Mouse (Mus musculus): ENCODE measurements around the gene Dact3. TPM values are rescaled to one million over a fixed set of nuclear protein-coding genes. Genes with fewer than 3 reads are reported as not detected.

Dact3 gene
- polyA plus RNA-seq, 1 experiment, result 37.3 TPM

DNA sequence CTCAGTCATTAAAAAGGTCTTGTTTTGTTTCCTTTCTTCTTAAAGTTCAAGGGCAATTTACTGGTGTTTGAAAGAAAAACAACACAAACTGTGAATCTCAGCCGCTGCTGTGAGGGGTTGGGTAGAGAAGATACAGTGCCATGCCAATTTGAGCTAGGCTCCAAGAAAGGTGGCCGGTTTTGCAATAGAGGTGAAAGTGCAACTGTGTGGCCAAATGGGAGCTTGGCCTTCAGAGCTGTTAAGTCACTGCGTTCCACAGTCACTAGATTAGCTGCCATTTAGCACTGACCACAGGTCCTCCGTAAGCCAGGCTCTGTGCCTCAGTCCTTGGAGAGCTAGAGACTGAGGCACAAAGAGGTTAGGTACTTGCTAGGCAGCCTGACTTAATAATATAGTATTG lies 23.5 kb upstream of the Dact3 start:
- Histone ChIP-seq H3K4me1 (ENCODE audit: control insufficient read depth, insufficient read depth, low read length) (no peaks in the 10 kb centered on the region), H3K4me3 (ENCODE audit: insufficient read depth, low read length) (no peak overlapping the region), H3K27ac (ENCODE audit: insufficient read depth, low read length) (no peak overlapping the region)
- TF ChIP-seq POLR2A (IDR thresholded peaks at IDR 0.05; ENCODE audit: low read depth, low read length) (no peak), CTCF (IDR thresholded peaks at IDR 0.05; ENCODE audit: borderline replicate concordance, insufficient read depth, low read length) (no peak)

DNA sequence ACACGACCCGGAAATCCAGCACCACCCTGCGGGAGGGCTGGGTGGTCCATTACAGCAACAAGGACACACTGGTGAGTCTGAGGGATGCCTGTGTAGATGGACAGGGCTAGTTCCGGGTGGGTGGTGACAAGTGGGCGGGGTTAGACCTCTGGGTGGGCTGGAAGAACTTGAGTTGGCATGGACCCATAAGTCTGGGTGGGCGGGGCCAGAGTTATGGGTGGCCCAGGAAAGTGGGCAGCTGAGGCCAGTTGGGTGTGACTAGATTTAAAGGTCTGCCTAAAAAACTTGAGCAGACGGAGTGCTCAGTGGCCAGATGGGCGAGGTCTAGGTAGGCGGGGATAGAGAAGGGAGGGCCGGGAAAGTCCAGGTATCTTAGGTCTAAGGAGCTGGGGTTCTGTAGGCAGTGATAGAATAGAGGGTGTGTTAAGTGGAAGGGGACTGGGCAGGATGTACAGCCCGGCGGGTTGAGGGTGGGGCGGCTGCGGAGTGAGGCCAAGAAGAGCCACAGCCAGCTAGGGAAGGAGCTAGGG lies 21.8 kb upstream of the Dact3 start:
- no peak for TF ChIP-seq POLR2A (IDR thresholded peaks at IDR 0.05; ENCODE audit: low read depth, low read length)
- no peak for TF ChIP-seq CTCF (IDR thresholded peaks at IDR 0.05; ENCODE audit: borderline replicate concordance, insufficient read depth, low read length)
- H3K4me3 ChIP-seq (ENCODE audit: insufficient read depth, low read length), result no peak overlapping the region
- no peaks in the 10 kb centered on the region for H3K4me1 ChIP-seq (ENCODE audit: control insufficient read depth, insufficient read depth, low read length)
- no peak overlapping the region for H3K27ac ChIP-seq (ENCODE audit: insufficient read depth, low read length)

GRCm38 (mm10) chr7:16858336-16858735 lies 16.8 kb upstream of the Dact3 start:
- Histone ChIP-seq H3K27ac (ENCODE audit: insufficient read depth, low read length) (no peak overlapping the region), H3K4me3 (ENCODE audit: insufficient read depth, low read length) (no peak overlapping the region), H3K4me1 (ENCODE audit: control insufficient read depth, insufficient read depth, low read length) (no peaks in the 10 kb centered on the region)
- TF ChIP-seq POLR2A (IDR thresholded peaks at IDR 0.05; ENCODE audit: low read depth, low read length) (no peak), CTCF (IDR thresholded peaks at IDR 0.05; ENCODE audit: borderline replicate concordance, insufficient read depth, low read length) (peak; percentile 78)

DNA sequence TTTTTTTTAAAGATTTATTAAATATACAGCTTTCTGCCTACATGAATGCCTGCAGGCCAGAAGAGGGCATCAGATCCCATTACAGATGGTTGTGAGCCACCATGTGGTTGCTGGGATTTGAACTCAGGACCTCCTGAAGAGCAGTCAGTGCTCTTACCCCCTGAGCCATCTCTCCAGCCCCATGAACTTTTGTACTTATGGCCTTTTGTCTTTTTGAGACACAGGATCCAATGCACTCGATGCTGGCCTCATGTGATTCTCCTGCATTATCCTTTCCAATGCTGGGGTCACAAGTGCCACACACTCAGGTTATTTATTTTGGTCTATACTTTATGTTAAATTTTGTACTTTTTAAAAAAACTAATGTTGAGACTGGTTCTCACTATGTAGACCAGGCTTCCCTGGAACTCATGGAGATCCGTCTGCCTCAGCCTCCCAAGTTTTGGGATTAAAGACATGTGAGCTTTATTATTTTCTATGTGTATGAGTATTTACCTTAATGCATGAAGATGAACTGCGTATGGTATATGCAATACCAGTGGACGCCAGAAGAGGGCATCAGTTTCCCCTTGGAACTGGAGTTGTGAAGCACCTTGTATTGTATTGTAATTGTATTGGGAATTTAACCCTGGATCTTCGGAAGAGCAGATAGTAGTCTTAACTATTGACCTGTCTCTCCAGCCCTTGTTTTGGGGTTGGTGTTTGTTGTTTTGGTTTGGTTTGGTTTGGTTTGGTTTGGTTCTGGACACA lies 15.0 kb upstream of the Dact3 start:
- Histone ChIP-seq H3K27ac (ENCODE audit: insufficient read depth, low read length) (no peak overlapping the region), H3K4me3 (ENCODE audit: insufficient read depth, low read length) (no peak overlapping the region), H3K4me1 (ENCODE audit: control insufficient read depth, insufficient read depth, low read length) (no peaks in the 10 kb centered on the region)
- no peak for TF ChIP-seq CTCF (IDR thresholded peaks at IDR 0.05; ENCODE audit: borderline replicate concordance, insufficient read depth, low read length)
- TF ChIP-seq POLR2A (IDR thresholded peaks at IDR 0.05; ENCODE audit: low read depth, low read length), result no peak

DNA sequence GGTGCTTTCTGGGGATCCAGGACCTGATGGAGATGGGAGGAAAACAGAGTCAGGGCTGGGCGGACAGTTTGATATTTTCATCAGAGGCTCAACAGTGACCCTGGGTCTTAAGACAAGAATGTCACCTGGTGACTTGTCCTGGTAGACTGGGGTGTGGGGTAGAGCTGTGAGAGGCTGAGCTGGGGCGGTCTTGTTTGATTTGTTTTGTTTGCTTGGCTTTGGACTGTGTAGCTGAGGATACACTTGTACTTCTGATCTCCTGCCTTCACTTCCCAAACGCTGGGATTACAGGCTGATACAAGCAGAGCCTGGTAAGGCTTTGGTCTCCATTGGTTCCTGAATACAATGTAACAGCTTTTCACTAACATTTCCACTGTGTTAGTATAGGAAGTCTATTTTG lies 7.6 kb upstream of the Dact3 start:
- Histone ChIP-seq H3K4me3 (ENCODE audit: insufficient read depth, low read length) (no peak overlapping the region), H3K27ac (ENCODE audit: insufficient read depth, low read length) (no peak overlapping the region), H3K4me1 (ENCODE audit: control insufficient read depth, insufficient read depth, low read length) (no peaks in the 10 kb centered on the region)
- TF ChIP-seq CTCF (IDR thresholded peaks at IDR 0.05; ENCODE audit: borderline replicate concordance, insufficient read depth, low read length) (no peak), POLR2A (IDR thresholded peaks at IDR 0.05; ENCODE audit: low read depth, low read length) (no peak)

DNA sequence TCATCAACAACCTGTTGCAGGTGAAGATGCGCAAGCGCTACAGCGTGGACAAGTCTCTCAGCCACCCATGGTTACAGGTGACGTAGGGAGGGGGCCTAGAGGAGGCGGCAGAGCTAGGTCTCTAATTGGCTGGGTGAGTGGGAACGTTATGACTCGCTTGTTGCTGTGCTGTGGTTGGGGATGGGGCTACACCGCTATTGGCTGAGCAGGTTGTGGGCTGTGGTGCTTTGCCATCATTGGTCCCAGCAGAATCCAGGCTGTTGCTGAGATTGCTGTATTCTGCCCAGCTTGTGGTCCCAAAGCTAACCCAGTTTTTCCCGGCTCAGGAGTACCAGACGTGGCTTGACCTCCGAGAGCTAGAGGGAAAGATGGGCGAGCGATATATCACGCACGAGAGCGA lies 5.6 kb upstream of the Dact3 start:
- Histone ChIP-seq H3K4me1 (ENCODE audit: control insufficient read depth, insufficient read depth, low read length) (no peaks in the 10 kb centered on the region), H3K27ac (ENCODE audit: insufficient read depth, low read length) (no peak overlapping the region), H3K4me3 (ENCODE audit: insufficient read depth, low read length) (no peak overlapping the region)
- TF ChIP-seq CTCF (IDR thresholded peaks at IDR 0.05; ENCODE audit: borderline replicate concordance, insufficient read depth, low read length) (no peak), POLR2A (IDR thresholded peaks at IDR 0.05; ENCODE audit: low read depth, low read length) (no peak)

GRCm38 (mm10) chr7:16871600-16871999 lies 3.5 kb upstream of the Dact3 start:
- TF ChIP-seq POLR2A (IDR thresholded peaks at IDR 0.05; ENCODE audit: low read depth, low read length) (no peak), CTCF (IDR thresholded peaks at IDR 0.05; ENCODE audit: borderline replicate concordance, insufficient read depth, low read length) (no peak)
- Histone ChIP-seq H3K27ac (ENCODE audit: insufficient read depth, low read length) (no peak overlapping the region), H3K4me1 (ENCODE audit: control insufficient read depth, insufficient read depth, low read length) (no peaks in the 10 kb centered on the region), H3K4me3 (ENCODE audit: insufficient read depth, low read length) (no peak overlapping the region)

- TF ChIP-seq POLR2A (IDR thresholded peaks at IDR 0.05; ENCODE audit: low read depth, low read length) (no peak), CTCF (IDR thresholded peaks at IDR 0.05; ENCODE audit: borderline replicate concordance, insufficient read depth, low read length) (no peak)
- H3K4me3 ChIP-seq (ENCODE audit: insufficient read depth, low read length), result no peak overlapping the region
- no peak overlapping the region for H3K27ac ChIP-seq (ENCODE audit: insufficient read depth, low read length)
- H3K4me1 ChIP-seq (ENCODE audit: control insufficient read depth, insufficient read depth, low read length), result no peaks in the 10 kb centered on the region
These were observed 2.6 kb upstream of the Dact3 start for GRCm38 (mm10) chr7:16872478-16872877.

- no peak overlapping the region for H3K4me3 ChIP-seq (ENCODE audit: insufficient read depth, low read length)
- H3K4me1 ChIP-seq (ENCODE audit: control insufficient read depth, insufficient read depth, low read length), result no peaks in the 10 kb centered on the region
- TF ChIP-seq CTCF (IDR thresholded peaks at IDR 0.05; ENCODE audit: borderline replicate concordance, insufficient read depth, low read length) (no peak), POLR2A (IDR thresholded peaks at IDR 0.05; ENCODE audit: low read depth, low read length) (no peak)
- H3K27ac ChIP-seq (ENCODE audit: insufficient read depth, low read length), result no peak overlapping the region
These were observed 1.7 kb upstream of the Dact3 start for GRCm38 (mm10) chr7:16873392-16873791.

DNA sequence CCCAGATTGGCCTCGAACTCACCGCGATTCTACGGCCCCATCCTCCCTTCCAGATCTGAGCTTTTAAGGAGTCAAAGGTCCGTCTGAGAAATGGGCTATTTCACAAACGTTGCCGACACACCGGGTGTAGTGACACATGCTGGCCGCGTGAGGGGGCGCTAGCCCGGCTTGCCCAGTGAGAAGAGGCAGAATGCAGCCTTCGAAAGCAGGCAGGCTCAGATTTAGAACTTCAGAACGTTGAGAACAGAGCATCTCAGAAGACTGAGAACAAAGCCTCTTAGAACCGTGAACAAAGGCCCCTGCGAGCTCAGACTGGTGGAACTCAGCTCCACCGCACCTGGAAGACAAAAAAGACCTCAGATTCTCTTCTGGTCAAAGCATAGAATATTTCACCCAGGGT lies 927 bp upstream of the Dact3 start:
- peak overlapping the region; percentile 32 for H3K4me3 ChIP-seq (ENCODE audit: insufficient read depth, low read length)
- peak overlapping the region; percentile 76 for H3K27ac ChIP-seq (ENCODE audit: insufficient read depth, low read length)
- no peaks in the 10 kb centered on the region for H3K4me1 ChIP-seq (ENCODE audit: control insufficient read depth, insufficient read depth, low read length)
- TF ChIP-seq POLR2A (IDR thresholded peaks at IDR 0.05; ENCODE audit: low read depth, low read length) (no peak; the same call in 1 of the 2 replicates), CTCF (IDR thresholded peaks at IDR 0.05; ENCODE audit: borderline replicate concordance, insufficient read depth, low read length) (peak; percentile 99)
